Mouse (Mus musculus) CH12.LX (cell line): ENCODE data around the gene Gmppa. TPM values are rescaled to one million over a fixed set of nuclear protein-coding genes. Genes with fewer than 3 reads are reported as not detected.

ENCODE experiments used
- DNase-seq: peaks from one replicate; pipeline ENCODE4 v3.0.0-alpha.2; 2013; ENCODE audit errors: extremely low read depth
- H3K27ac ChIP-seq: 2 replicates; pipeline ENCODE4 v1.5.1; 2012; ENCODE audit warnings: low read depth, mild to moderate bottlenecking, control low read depth, moderate library complexity; ENCODE audit not compliant: insufficient read depth
- H3K27me3 ChIP-seq: replicated peaks from 2 replicates; pipeline ENCODE3; 2012; ENCODE audit warnings: inconsistent platforms
- H3K36me3 ChIP-seq, 2 experiments: replicated peaks in 1 of 2; 2 replicates each; pipeline versions ENCODE3 to v1.6.1; 2012; ENCODE audit warnings: inconsistent platforms in 1 of 2, low read length in 1 of 2, mild to moderate bottlenecking in 1 of 2, mixed read lengths in 1 of 2, moderate library complexity in 1 of 2; ENCODE audit not compliant: control insufficient read depth in 1 of 2, insufficient read depth in 1 of 2
- H3K4me1 ChIP-seq, 2 experiments: 2 replicates each; pipeline ENCODE4 v1.6.1; 2012; ENCODE audit warnings: inconsistent platforms in 1 of 2, moderate library complexity in 1 of 2; ENCODE audit not compliant: insufficient read depth in 2 of 2, control insufficient read depth in 1 of 2
- H3K4me2 ChIP-seq: 2 replicates; pipeline ENCODE4 v1.6.1; 2012; ENCODE audit warnings: low read depth, mild to moderate bottlenecking, control low read depth; ENCODE audit not compliant: poor library complexity, insufficient read depth, severe bottlenecking
- H3K4me3 ChIP-seq, 3 experiments: fragments of 150-350 bp in 1 of 3; sonication (generic) in 1 of 3; replicated peaks in 1 of 3; 2 replicates each; pipeline versions ENCODE3 to v1.5.1; 2011 to 2012; ENCODE audit warnings: low read depth in 2 of 3, low read length in 2 of 3, mild to moderate bottlenecking in 2 of 3, moderate library complexity in 2 of 3, control low read depth in 1 of 3, improper control_type of control experiment in 1 of 3, inconsistent platforms in 1 of 3, mixed read lengths in 1 of 3; ENCODE audit not compliant: poor library complexity in 1 of 3
- H3K79me2 ChIP-seq: replicated peaks from 2 replicates; pipeline ENCODE4 v1.6.1; 2012; ENCODE audit warnings: mild to moderate bottlenecking, moderate library complexity; ENCODE audit not compliant: control insufficient read depth, poor library complexity, insufficient read depth, severe bottlenecking; ENCODE audit errors: extremely low read depth
- H3K9ac ChIP-seq: 2 replicates; pipeline ENCODE4 v1.6.1; 2012; ENCODE audit warnings: low read depth, mild to moderate bottlenecking, control low read depth, moderate library complexity; ENCODE audit not compliant: insufficient read depth
- H3K9me3 ChIP-seq: replicated peaks from 2 replicates; pipeline ENCODE3; 2012; ENCODE audit warnings: low read length, inconsistent platforms, mixed read lengths
- BHLHE40 ChIP-seq: IDR thresholded peaks from 2 replicates; pipeline ENCODE4 v1.6.1; 2011; ENCODE audit warnings: mild to moderate bottlenecking, low read depth, low read length, improper control_type of control experiment
- CHD1 ChIP-seq: IDR thresholded peaks from 2 replicates; pipeline ENCODE4 v1.6.1; 2012; ENCODE audit warnings: low read depth, low read length, improper control_type of control experiment, inconsistent platforms
- GABPA ChIP-seq: IDR thresholded peaks from 2 replicates; pipeline ENCODE4 v1.6.1; 2012; ENCODE audit warnings: low read depth, low read length, improper control_type of control experiment, inconsistent platforms; ENCODE audit not compliant: insufficient replicate concordance
- IRF4 ChIP-seq: IDR thresholded peaks from 2 replicates; pipeline ENCODE4 v1.6.1; 2014; ENCODE audit warnings: low read depth, mild to moderate bottlenecking, inconsistent platforms, low read length, improper control_type of control experiment
- JUND ChIP-seq: conservative IDR thresholded peaks from 2 replicates; pipeline ENCODE4 v1.6.1; 2011; ENCODE audit warnings: low read depth, low read length, improper control_type of control experiment
- MAFK ChIP-seq: IDR thresholded peaks from 2 replicates; pipeline ENCODE4 v1.6.1; 2011; ENCODE audit warnings: low read length, improper control_type of control experiment; ENCODE audit not compliant: insufficient replicate concordance
- MAX ChIP-seq: IDR thresholded peaks from 2 replicates; pipeline ENCODE4 v1.6.1; 2011; ENCODE audit warnings: low read length, improper control_type of control experiment
- MEF2A ChIP-seq: IDR thresholded peaks from 2 replicates; pipeline ENCODE4 v1.6.1; 2014; ENCODE audit warnings: low read depth, mild to moderate bottlenecking, inconsistent platforms, low read length, improper control_type of control experiment, borderline replicate concordance
- NELFE ChIP-seq: IDR thresholded peaks from 2 replicates; pipeline ENCODE4 v1.6.1; 2011; ENCODE audit warnings: low read depth, low read length, improper control_type of control experiment
- NRF1 ChIP-seq: IDR thresholded peaks from 2 replicates; pipeline ENCODE4 v1.6.1; 2014; ENCODE audit warnings: low read depth, mild to moderate bottlenecking, inconsistent platforms, low read length, improper control_type of control experiment, moderate library complexity
- POLR2A ChIP-seq: IDR thresholded peaks from 2 replicates; pipeline ENCODE4 v1.6.1; 2011; ENCODE audit warnings: low read depth, mild to moderate bottlenecking, improper control_type of control experiment, low read length
- RAD21 ChIP-seq: IDR thresholded peaks from 2 replicates; pipeline ENCODE4 v1.6.1; 2011; ENCODE audit warnings: low read depth, mild to moderate bottlenecking, low read length, improper control_type of control experiment, moderate library complexity
- RCOR1 ChIP-seq: conservative IDR thresholded peaks from 2 replicates; pipeline ENCODE4 v1.6.1; 2012; ENCODE audit warnings: low read depth, mild to moderate bottlenecking, inconsistent platforms, low read length, improper control_type of control experiment
- USF2 ChIP-seq: conservative IDR thresholded peaks from 2 replicates; pipeline ENCODE4 v1.6.1; 2011; ENCODE audit warnings: low read depth, low read length, improper control_type of control experiment
- ZNF384 ChIP-seq: IDR thresholded peaks from 2 replicates; pipeline ENCODE4 v1.6.1; 2012; ENCODE audit warnings: low read depth, low read length, improper control_type of control experiment, inconsistent platforms
- dilution Hi-C: fragments of 300-500 bp; cut with MboI; formaldehyde crosslinking; loops from 2 replicates; pipeline ENCODE4 v1.14.3; 2020; ENCODE audit warnings: low sequenced_read_pairs; ENCODE audit not compliant: extremely low pct_unique_long_range_greater_than_20kb, extremely low pct_ligation_motif_present
- in situ Hi-C: fragments of 300-500 bp; cut with MboI; formaldehyde crosslinking; loops from 3 replicates; pipeline ENCODE4 v1.14.3; 2019; ENCODE audit warnings: low sequenced_read_pairs, low pct_ligation_motif_present, low pct_unique_long_range_greater_than_20kb, mixed read lengths
- polyA plus RNA-seq: library from polyadenylated mRNA; unstranded; fragments of >175 nt; gene quantifications from 2 replicates; pipeline ENCODE4 v1.2.1, GENCODE M21; 2012; ENCODE audit warnings: low read depth; ENCODE audit not compliant: insufficient read length
- total RNA-seq, 2 experiments: library from RNA; depleted of rRNA; stranded (reverse); fragments of 300-350 nt in 1 of 2; fragments of >200 nt in 1 of 2; gene quantifications; 2 replicates each; pipeline ENCODE4 v1.2.3; 2012 to 2014

The Gmppa gene
- total and polyA plus RNA-seq, 3 experiments, result 102 to 153 (median 126) TPM

DNA sequence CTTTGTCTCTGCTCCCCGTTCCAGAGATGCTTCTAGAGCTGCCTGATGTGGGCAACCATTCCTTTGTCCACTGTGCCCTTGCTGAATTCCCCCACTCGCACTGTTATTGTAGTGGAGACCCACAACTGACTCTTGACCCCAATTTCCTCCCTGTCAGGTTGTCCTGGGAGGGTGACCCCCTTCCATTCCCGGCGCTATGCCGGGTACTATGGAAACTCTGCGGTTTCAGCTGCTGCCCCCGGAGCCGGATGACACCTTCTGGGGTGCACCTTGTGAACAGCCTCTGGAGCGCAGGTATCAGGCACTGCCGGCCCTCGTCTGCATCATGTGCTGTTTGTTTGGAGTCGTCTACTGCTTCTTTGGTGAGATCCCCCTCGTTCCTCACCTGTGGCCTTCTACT, 44.3 kb downstream of the Gmppa start:
- peak overlapping the region; percentile 87 for H3K4me2 ChIP-seq
- H3K9ac ChIP-seq, result no peak overlapping the region
- TF ChIP-seq RCOR1 (no peak), NELFE (no peak), POLR2A (no peak), MEF2A (no peak), NRF1 (no peak), MAFK (no peak), USF2 (no peak), MAX (no peak), IRF4 (no peak)
- TF ChIP-seq, all 38 proteins: peak for 0
- DNase-seq, result no peak
- peaks cover 15 to 23% of the 10 kb centered on the region in 2 experiments for H3K36me3 ChIP-seq
- H3K27ac ChIP-seq, result no peak overlapping the region
- dilution Hi-C loops (no loop called here), in situ Hi-C loops (no loop called here)
- H3K27me3 ChIP-seq, result peaks cover 5% of the 10 kb centered on the region
- no peak overlapping the region for H3K4me3 ChIP-seq
- H3K79me2 ChIP-seq, result peaks cover 5% of the 10 kb centered on the region; the same call in 1 of the 2 replicates
- H3K9me3 ChIP-seq, result no peaks in the 10 kb centered on the region
- H3K4me1 ChIP-seq, result peaks cover 7 to 24% of the 10 kb centered on the region in 2 experiments

DNA sequence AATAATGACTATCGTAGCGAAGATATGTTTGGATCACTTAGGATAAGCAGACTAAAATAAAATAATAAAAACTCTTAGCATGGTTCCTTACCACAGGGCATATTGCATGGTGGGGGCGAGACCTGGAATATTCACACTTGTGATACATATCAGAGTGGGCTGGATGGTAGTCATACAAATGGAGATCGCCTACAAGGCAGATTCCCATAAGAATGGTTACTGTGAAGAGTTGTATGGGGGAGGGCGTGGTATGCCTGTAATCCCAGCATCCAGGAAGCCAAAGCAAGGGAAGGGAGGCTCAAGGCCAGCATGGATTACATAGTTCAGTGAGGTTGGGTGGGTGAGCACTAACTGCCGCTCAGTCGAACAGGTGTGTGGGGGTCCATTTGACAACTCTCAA, 45.0 kb downstream of the Gmppa start:
- TF ChIP-seq JUND (no peak), CHD1 (no peak), ZNF384 (no peak), BHLHE40 (no peak), POLR2A (no peak), RAD21 (no peak), GABPA (no peak)
- in situ Hi-C loops, result no loop called here

More for the DNA sequence above, 45.0 kb downstream of the Gmppa start:
- Histone ChIP-seq H3K4me3 (no peak overlapping the region), H3K27ac (no peak overlapping the region), H3K79me2 (peaks cover 5% of the 10 kb centered on the region; the same call in 1 of the 2 replicates), H3K36me3 (peaks cover 8 to 16% of the 10 kb centered on the region in 2 experiments), H3K4me1 (peaks cover 7 to 24% of the 10 kb centered on the region in 2 experiments), H3K4me2 (no peak overlapping the region), H3K9ac (no peak overlapping the region), H3K27me3 (peaks cover 7% of the 10 kb centered on the region), H3K9me3 (no peaks in the 10 kb centered on the region)
- dilution Hi-C loops, result no loop called here
- no peak for DNase-seq
